Mouse (Mus musculus): ENCODE measurements around the gene Gm10260. TPM values are rescaled to one million over a fixed set of nuclear protein-coding genes. Genes with fewer than 3 reads are reported as not detected.

The Gm10260 gene
- polyA plus RNA-seq, 1 experiment from 2014 or later: 3.4 TPM

DNA sequence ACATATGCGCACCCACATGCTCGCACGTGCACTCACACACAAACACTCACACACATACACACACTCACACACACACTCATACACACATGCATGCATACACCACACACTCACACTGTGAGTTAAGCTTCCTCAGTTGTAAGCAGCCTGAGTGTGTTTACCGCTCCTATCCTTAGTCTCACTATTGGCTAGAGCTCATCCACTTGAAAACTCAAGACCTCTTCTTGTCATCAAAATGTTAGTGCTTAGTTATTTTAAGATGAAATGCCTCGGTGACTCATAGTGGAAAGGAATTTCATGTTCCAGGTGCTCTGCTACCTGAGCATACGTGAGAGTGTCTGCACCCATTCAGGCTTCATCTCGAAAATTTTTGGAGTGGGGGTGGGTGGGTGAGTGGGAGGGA is 21.2 kb upstream of the Gm10260 start:
- H3K9me3 ChIP-seq: no peaks in the 10 kb centered on the region
- WGBS: 61% methylated on average over 7 of the region's 7 CpGs
- H3K4me2 ChIP-seq: peak overlapping the region; percentile 44
- peaks cover 56% of the 10 kb centered on the region for H3K4me1 ChIP-seq
- H3K9ac ChIP-seq: no peak overlapping the region
- H3K4me3 ChIP-seq: no peak overlapping the region
- H3K36me3 ChIP-seq: no peaks in the 10 kb centered on the region
- no peaks in the 10 kb centered on the region for H3K27me3 ChIP-seq
- H3K27ac ChIP-seq: peak overlapping the region; percentile 79
- peak; percentile 51 for ATAC-seq (ENCODE audit: borderline replicate concordance, extremely low read depth, low FRiP score, low TSS enrichment)

DNA sequence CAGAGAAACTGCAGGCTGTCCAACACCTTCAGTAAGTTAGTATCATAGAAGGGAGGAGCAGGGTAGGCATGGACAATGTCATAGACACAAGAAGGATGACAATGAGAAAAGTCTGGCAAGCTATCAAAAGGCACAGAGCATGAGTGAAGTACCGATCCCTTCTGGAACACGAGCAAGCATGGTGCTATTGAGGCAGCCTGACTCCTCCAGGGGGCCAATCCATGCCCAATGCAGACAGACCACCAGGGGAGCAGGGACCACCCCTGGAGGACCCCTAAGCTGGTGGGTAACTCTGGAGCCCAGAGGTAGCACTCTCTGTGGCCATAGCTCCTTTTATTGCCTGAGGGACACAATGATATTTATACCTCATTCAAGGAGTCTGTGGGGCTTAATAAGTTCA is 20.1 kb upstream of the Gm10260 start:
- Histone ChIP-seq H3K4me1 (peaks cover 59% of the 10 kb centered on the region), H3K9ac (no peak overlapping the region), H3K27ac (peak overlapping the region; percentile 79)

DNA sequence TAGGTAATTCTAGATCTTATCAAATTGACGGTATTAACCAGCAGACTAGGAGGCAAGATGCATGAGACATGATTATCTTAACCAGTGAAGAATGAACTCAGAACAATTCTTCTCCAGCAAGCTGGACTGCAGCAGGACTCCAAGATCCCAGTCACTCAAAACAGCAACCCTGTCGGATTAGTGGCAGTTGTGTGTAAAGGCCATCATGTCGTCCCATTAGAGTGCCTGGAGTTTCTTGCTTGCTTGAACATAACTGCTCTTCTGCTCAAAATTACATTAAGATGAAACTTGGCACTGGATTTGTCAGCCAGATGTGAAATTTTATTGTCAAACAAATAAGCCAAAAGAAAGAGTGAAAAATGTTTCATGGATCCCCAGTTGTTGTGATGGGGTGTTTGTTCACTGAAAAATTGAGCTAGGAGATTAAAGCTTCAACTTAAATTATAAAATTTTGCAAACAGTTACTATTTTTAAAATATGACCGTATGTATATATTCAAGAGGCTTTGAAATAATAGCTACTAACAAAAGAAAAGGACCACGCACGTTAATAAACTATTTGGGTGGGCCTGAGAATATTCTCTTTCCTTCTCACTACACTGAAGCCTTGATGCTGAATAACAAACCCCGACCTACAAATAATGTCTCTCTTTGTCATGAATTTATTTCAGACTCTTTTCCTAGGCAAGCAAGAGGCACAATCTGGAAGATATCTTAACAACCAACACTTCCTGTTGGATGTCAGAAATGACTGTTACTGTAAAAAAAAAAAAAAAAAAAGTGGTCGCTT is 19.4 kb upstream of the Gm10260 start:
- no peaks in the 10 kb centered on the region for H3K27me3 ChIP-seq
- H3K4me2 ChIP-seq: no peak overlapping the region
- no peak overlapping the region for H3K9ac ChIP-seq
- peaks cover 62% of the 10 kb centered on the region for H3K4me1 ChIP-seq
- peak overlapping the region; percentile 79 for H3K27ac ChIP-seq
- no peak overlapping the region for H3K4me3 ChIP-seq
- WGBS: 39% methylated on average over 8 of the region's 8 CpGs
- H3K9me3 ChIP-seq: no peaks in the 10 kb centered on the region
- no peaks in the 10 kb centered on the region for H3K36me3 ChIP-seq
- peak; percentile 47; the same call in 1 of the 2 replicates for ATAC-seq (ENCODE audit: borderline replicate concordance, extremely low read depth, low FRiP score, low TSS enrichment)

More for the DNA sequence above, 20.1 kb upstream of the Gm10260 start:
- ATAC-seq (ENCODE audit: borderline replicate concordance, extremely low read depth, low FRiP score, low TSS enrichment): peak; percentile 57
- Histone ChIP-seq H3K9me3 (no peaks in the 10 kb centered on the region), H3K36me3 (no peaks in the 10 kb centered on the region), H3K27me3 (no peaks in the 10 kb centered on the region), H3K4me3 (no peak overlapping the region), H3K4me2 (no peak overlapping the region)
- 47% methylated on average over 2 of the region's 2 CpGs for WGBS

DNA sequence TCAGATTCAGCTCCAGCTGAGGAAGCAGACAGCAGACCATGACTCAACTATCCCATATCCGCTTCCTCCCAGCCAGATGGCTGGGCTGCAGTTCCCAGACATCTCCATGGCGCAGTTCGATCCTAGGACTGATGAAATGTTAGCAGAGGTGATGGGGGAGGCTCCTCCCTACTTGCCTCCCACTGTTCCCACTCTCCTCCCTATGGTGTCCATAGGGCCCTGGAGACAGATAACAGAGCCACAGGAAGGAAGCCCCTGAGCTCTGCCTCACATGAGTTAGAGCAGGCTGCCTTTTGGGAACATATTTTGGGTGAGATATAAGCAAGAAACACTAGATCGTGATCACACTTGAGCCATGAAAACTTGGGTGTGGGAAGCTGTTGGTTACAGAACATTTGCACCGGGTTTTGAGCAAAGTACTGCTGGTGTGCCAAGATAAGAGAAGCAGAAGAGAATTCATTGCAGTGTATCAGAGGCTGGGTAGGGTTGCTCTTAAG is 18.3 kb upstream of the Gm10260 start:
- 73% methylated on average over 5 of the region's 5 CpGs for whole genome bisulfite sequencing
- Histone ChIP-seq H3K9ac (no peak overlapping the region), H3K4me3 (no peak overlapping the region), H3K36me3 (no peaks in the 10 kb centered on the region), H3K27me3 (no peaks in the 10 kb centered on the region), H3K4me2 (no peak overlapping the region), H3K9me3 (no peaks in the 10 kb centered on the region), H3K27ac (peak overlapping the region; percentile 73; the same call in 1 of the 2 replicates), H3K4me1 (peaks cover 59% of the 10 kb centered on the region)
- ATAC-seq (ENCODE audit: borderline replicate concordance, extremely low read depth, low FRiP score, low TSS enrichment): no peak

DNA sequence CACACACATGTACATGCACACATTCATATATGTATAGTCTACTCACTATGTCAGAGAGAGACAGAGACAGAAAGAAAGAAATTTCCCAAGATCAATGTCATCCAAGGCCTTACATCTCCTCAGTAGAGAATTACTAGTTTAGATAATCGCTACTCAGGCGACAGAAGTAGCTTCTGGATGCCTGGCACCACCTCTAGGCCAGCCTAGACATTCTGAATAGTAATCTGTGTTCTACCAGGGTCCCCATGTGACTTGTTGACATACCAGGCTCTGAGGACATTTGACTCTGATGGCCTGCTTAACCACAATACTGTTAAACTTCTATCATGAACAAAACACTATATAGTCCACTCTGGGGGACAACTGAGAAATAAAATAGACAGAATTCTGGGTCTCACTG is 17.2 kb upstream of the Gm10260 start:
- Histone ChIP-seq H3K4me3 (no peak overlapping the region), H3K4me1 (peaks cover 53% of the 10 kb centered on the region)

DNA sequence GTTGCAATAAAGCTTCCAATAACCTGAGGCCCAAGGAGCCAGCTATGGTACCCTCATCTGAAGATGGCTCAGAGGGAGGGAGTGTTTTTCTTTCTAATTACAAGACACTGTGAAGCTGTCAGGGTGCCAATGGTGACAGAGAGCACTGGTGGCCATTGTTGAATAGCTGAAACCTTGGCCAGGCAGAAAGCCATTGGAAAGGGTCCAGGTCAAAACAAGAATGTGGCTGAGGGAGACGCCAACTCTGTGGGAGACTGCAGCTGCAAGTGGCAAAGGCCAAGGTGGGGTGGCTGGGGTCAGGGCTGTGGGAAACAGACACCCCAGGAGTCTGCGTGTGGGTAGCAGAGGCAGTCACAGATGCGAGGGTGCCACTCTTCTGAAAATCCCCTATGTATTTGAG is 16.3 kb upstream of the Gm10260 start:
- Histone ChIP-seq H3K4me3 (no peak overlapping the region), H3K27me3 (no peaks in the 10 kb centered on the region), H3K9me3 (no peaks in the 10 kb centered on the region), H3K36me3 (no peaks in the 10 kb centered on the region), H3K4me2 (no peak overlapping the region), H3K27ac (no peak overlapping the region), H3K9ac (no peak overlapping the region), H3K4me1 (peaks cover 43% of the 10 kb centered on the region)
- no peak for ATAC-seq (ENCODE audit: borderline replicate concordance, extremely low read depth, low FRiP score, low TSS enrichment)
- WGBS: 42% methylated on average over 3 of the region's 3 CpGs

More for the DNA sequence above, 17.2 kb upstream of the Gm10260 start:
- no peaks in the 10 kb centered on the region for H3K36me3 ChIP-seq
- peak overlapping the region; percentile 22; the same call in 1 of the 2 replicates for H3K27ac ChIP-seq
- WGBS: 69% methylated on average over 2 of the region's 2 CpGs
- no peak overlapping the region for H3K4me2 ChIP-seq
- ATAC-seq (ENCODE audit: borderline replicate concordance, extremely low read depth, low FRiP score, low TSS enrichment): no peak
- no peaks in the 10 kb centered on the region for H3K9me3 ChIP-seq
- no peak overlapping the region for H3K9ac ChIP-seq
- no peaks in the 10 kb centered on the region for H3K27me3 ChIP-seq

DNA sequence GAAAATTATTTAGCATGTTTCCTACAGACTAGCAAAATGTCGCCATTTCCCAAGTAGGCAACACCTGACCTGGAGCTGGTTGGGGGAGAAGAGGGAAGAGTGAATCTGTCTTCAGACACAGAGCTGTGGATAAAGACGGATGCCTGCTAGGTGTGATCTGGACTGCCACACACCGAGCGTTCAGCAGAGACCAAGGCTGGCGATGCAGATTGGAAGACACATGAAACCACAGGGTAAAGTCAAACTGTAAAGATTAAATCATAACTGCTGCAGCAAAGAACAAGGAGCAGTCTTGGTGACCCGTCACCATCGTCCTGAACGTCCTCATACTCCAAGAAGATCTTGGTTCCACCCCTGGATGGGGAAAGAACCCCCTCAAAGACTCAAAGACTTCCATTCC is 15.5 kb upstream of the Gm10260 start:
- Histone ChIP-seq H3K27me3 (no peaks in the 10 kb centered on the region), H3K4me2 (no peak overlapping the region), H3K27ac (0 out of 2 replicates have a peak overlapping the region, but pooled peaks have one; percentile 15), H3K36me3 (no peaks in the 10 kb centered on the region), H3K4me3 (no peak overlapping the region), H3K4me1 (peaks cover 36% of the 10 kb centered on the region), H3K9me3 (no peaks in the 10 kb centered on the region), H3K9ac (no peak overlapping the region)
- ATAC-seq (ENCODE audit: borderline replicate concordance, extremely low read depth, low FRiP score, low TSS enrichment): no peak
- WGBS: 85% methylated on average over 8 of the region's 8 CpGs

DNA sequence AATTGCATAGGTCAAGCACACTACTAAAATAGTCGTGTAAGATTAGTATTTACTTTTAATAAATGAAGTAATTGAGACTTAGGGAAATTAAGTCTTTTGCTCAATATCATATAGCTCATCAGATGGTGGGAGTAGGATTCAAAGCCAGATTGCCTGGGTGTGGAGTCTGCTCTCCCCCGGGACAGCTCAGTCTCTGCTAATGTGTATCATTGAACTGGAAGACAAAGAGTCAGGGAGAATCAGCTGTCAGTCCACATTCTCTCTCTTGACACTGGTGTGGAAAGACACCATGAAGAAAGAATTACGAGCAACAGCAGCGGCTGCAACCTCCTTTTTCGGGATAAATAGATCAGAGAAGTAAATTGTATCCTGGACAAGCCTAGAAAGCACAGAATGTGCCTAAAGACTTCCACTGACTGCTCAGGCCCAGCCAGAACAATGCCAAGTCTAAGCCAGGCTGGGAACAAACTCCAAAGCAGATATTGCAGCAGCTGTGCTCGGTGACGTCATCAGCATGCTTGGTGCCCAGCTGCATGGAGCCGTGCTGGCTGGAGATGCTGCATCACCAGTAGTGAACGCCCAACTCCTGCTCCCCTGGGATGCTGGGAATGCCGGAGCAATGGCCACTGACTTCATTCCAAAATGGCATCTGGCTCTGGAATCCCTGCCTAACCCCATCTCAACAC is 14.5 kb upstream of the Gm10260 start:
- no peaks in the 10 kb centered on the region for H3K27me3 ChIP-seq
- peaks cover 30% of the 10 kb centered on the region for H3K4me1 ChIP-seq
- H3K4me3 ChIP-seq: no peak overlapping the region
- H3K9ac ChIP-seq: no peak overlapping the region
- H3K4me2 ChIP-seq: no peak overlapping the region
- no peak for ATAC-seq (ENCODE audit: borderline replicate concordance, extremely low read depth, low FRiP score, low TSS enrichment)
- no peaks in the 10 kb centered on the region for H3K36me3 ChIP-seq
- H3K9me3 ChIP-seq: no peaks in the 10 kb centered on the region
- no peak overlapping the region for H3K27ac ChIP-seq
- 67% methylated on average over 10 of the region's 10 CpGs for WGBS

DNA sequence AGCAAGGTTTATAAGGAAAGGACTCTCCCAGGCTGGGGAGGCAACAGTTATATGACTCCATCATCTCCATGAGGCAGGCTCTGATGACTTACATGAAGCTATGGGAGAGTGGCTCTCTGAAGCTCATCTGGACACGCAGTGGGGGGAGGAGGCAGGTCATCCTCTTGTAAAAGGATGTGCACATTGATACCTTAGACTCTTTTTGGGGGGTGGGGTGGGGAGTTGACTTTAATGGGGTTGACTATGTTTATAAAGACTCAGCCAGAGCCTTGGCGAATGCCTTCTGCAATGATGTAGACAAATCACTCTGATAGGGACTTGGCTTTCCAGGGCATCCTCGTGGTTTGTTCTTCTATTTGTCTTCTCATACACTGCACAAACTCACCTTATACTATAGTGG is 8.8 kb upstream of the Gm10260 start:
- no peak for ATAC-seq (ENCODE audit: borderline replicate concordance, extremely low read depth, low FRiP score, low TSS enrichment)
- Histone ChIP-seq H3K36me3 (no peaks in the 10 kb centered on the region), H3K4me2 (no peak overlapping the region), H3K27ac (peak overlapping the region; percentile 79), H3K27me3 (no peaks in the 10 kb centered on the region), H3K4me1 (peaks cover 23% of the 10 kb centered on the region), H3K9me3 (no peaks in the 10 kb centered on the region), H3K4me3 (no peak overlapping the region), H3K9ac (no peak overlapping the region)
- 69% methylated on average over 3 of the region's 3 CpGs for WGBS

DNA sequence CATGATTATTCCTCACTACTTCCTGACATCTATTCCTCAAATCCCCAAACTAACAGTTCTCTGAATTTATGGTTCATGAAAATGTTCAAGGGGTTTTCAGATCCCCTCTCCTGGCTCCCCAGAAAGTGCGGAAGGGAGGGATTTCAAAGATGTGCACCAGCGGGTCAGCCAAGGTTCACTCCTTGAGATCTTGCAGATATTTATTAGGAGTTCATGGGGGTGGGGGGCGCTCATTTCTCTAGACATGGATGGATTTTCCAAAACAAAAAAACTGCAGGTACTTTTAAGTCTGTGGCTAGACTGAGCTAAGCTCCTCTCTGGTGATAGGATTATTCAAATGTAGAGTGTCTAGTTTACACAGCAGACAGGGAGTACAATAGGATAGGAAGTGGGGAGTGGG is 8.4 kb upstream of the Gm10260 start:
- H3K9ac ChIP-seq: no peak overlapping the region
- H3K9me3 ChIP-seq: no peaks in the 10 kb centered on the region
- no peak overlapping the region for H3K4me3 ChIP-seq
- peaks cover 27% of the 10 kb centered on the region for H3K4me1 ChIP-seq
- H3K4me2 ChIP-seq: no peak overlapping the region
- no peak for ATAC-seq (ENCODE audit: borderline replicate concordance, extremely low read depth, low FRiP score, low TSS enrichment)
- H3K27ac ChIP-seq: peak overlapping the region; percentile 79
- WGBS: 61% methylated on average over 3 of the region's 3 CpGs
- no peaks in the 10 kb centered on the region for H3K36me3 ChIP-seq
- no peaks in the 10 kb centered on the region for H3K27me3 ChIP-seq

DNA sequence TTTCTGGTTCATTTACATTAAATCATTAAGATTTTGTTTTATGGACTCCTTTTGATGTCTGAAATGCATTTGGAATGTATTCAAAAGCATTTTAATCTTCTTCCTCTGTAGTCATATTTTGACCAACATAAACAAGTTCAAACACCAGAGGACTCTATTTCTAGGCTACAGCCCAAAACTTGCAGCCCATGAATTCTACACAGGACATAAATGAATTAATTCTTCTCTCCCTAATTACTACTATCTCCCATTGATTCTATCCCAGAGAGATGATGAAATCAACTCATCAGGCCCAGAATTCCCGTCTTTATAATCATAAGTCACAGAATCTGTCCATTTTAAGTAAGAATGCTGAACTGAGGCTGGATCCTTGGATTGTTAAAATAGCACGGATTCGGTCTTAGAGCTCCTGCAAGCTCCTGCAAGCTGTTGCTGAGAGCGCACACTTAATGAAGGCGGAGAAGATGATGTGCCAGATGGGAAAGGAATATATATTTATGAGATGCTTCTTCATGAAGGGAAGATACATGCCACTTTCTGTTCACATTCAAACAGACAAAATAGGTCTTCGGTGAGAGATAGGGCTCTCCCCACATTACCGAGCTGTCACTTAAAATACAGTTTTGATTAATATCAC is 7.7 kb upstream of the Gm10260 start:
- Histone ChIP-seq H3K9me3 (no peaks in the 10 kb centered on the region), H3K4me1 (peaks cover 33% of the 10 kb centered on the region), H3K9ac (no peak overlapping the region), H3K4me3 (no peak overlapping the region), H3K27ac (peak overlapping the region; percentile 79), H3K27me3 (no peaks in the 10 kb centered on the region), H3K4me2 (no peak overlapping the region), H3K36me3 (no peaks in the 10 kb centered on the region)
- ATAC-seq (ENCODE audit: borderline replicate concordance, extremely low read depth, low FRiP score, low TSS enrichment): peak; percentile 88
- 42% methylated on average over 7 of the region's 7 CpGs for WGBS

DNA sequence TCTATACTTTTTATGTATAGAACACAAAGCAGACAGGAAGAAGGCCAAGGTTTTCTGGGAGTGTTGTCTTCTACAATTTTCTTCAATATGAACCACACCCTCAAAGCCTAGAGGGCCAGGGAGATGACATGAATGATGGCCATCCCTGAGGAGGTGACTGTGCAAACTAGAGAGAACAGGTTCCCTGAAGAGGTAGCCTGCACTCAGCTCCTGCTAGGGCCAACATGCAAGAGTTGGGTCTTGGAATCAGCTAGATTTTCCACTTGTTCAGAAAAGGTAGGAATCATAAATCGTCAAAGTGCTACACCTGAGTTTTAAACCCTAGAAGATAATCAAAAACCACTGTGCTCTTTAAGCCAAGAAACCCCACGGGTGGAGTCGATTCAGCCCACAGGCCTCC is 6.2 kb upstream of the Gm10260 start:
- WGBS: 87% methylated on average over 3 of the region's 3 CpGs
- H3K4me2 ChIP-seq: no peak overlapping the region
- ATAC-seq (ENCODE audit: borderline replicate concordance, extremely low read depth, low FRiP score, low TSS enrichment): no peak
- no peaks in the 10 kb centered on the region for H3K27me3 ChIP-seq
- H3K36me3 ChIP-seq: no peaks in the 10 kb centered on the region
- no peak overlapping the region for H3K27ac ChIP-seq
- no peak overlapping the region for H3K9ac ChIP-seq
- no peaks in the 10 kb centered on the region for H3K9me3 ChIP-seq
- no peak overlapping the region for H3K4me3 ChIP-seq
- peaks cover 33% of the 10 kb centered on the region for H3K4me1 ChIP-seq
